Mouse (Mus musculus) olfactory bulb, adult 2 months (tissue): ENCODE data around the gene Zfp507.

Experiments
- CTCF ChIP-seq: fragments of 200-500 bp; IDR thresholded peaks from 2 replicates; pipeline ENCODE4 v1.5.1; 2012; ENCODE audit warnings: low read depth, mild to moderate bottlenecking, low read length, moderate library complexity; ENCODE audit not compliant: insufficient read depth
- POLR2A ChIP-seq: fragments of 200-500 bp; IDR thresholded peaks from 2 replicates; pipeline ENCODE4 v1.6.1; 2012; ENCODE audit warnings: mild to moderate bottlenecking, low read depth, low read length, moderate library complexity; ENCODE audit not compliant: insufficient read depth

- peak; percentile 35; the same call in 1 of the 2 replicates for TF ChIP-seq CTCF
- no peak for TF ChIP-seq POLR2A
Measured at GRCm38 (mm10) chr7:35810736-35811135, 7.9 kb upstream of the Zfp507 start.
